Mouse (Mus musculus) yolk sac, embryonic 10.5 days (tissue): ENCODE measurements around the gene Cps1.

Experiments used
- DNase-seq: peaks from one replicate; pipeline ENCODE4 v3.0.0-alpha.2; 2017; ENCODE audit warnings: low spot score

Cps1 gene

GRCm38 (mm10) chr1:67235468-67236217 is 112.8 kb downstream of the Cps1 start:
- DNase-seq: no peak

GRCm38 (mm10) chr1:67238446-67238845 is 115.6 kb downstream of the Cps1 start:
- no peak for DNase-seq

- DNase-seq: no peak
Observed at GRCm38 (mm10) chr1:67238941-67239340, 116.1 kb downstream of the Cps1 start.

GRCm38 (mm10) chr1:67265222-67265621 is 142.4 kb downstream of the Cps1 start:
- no peak for DNase-seq

- DNase-seq: no peak
Observed at GRCm38 (mm10) chr1:67267972-67268371, 145.1 kb downstream of the Cps1 start.

GRCm38 (mm10) chr1:67268450-67268849 is 145.6 kb downstream of the Cps1 start:
- DNase-seq: no peak

GRCm38 (mm10) chr1:67276270-67276669 is 153.4 kb downstream of the Cps1 start:
- DNase-seq: no peak
